Mouse (Mus musculus): Measurements from ENCODE around the gene Tmem51.

DNA sequence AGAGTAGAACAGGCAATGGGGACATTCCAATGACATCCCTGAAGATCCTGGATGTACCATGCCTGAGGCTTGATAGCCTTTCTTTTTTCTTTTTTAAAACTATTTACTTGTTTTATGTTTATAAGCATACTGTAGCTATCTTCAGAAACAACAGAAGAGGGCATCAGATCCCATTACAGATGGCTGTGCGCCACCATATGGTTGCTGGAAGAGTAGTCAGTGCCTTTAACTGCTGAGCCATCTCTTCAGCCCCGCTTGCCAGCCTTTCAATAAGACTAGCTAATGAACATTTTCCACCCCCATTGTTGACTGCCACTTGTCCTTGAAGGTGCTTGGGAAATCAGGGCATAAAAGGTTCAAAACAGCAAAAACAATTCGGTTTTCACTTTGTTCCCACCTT is 100.4 kb downstream of the Tmem51 start:
- TF ChIP-seq CTCF (IDR thresholded peaks at IDR 0.05; ENCODE audit: borderline replicate concordance, insufficient read depth, low read depth, low read length): no peak
- TF ChIP-seq POLR2A (IDR thresholded peaks at IDR 0.05; ENCODE audit: borderline replicate concordance, insufficient read depth, low read length): no peak
